Mouse (Mus musculus): ENCODE data around the gene Tap1. TPM values are rescaled to one million over a fixed set of nuclear protein-coding genes. Genes with fewer than 3 reads are reported as not detected.

The Tap1 gene
- polyA plus RNA-seq, 1 experiment from 2014 or later, result 0.63 TPM

- ATAC-seq (replicated peaks; ENCODE audit: insufficient number of reproducible peaks, low FRiP score, low TSS enrichment), result no peak
- Histone ChIP-seq H3K4me2 (peak within 1 kb of the TSS; percentile 72), H3K9ac (ENCODE audit: low read depth, low read length) (no peak within 1 kb of the TSS), H3K4me3 (ENCODE audit: low read depth, low read length) (peak within 1 kb of the TSS; percentile 28), H3K9me3 (replicated peaks; ENCODE audit: control insufficient read depth, low read length) (no peaks in the 10 kb centered on the region), H3K36me3 (ENCODE audit: control insufficient read depth, insufficient read depth, low read length) (no peaks in the 10 kb centered on the region), H3K27me3 (ENCODE audit: control insufficient read depth, insufficient read depth, low read length) (peaks cover 87% of the 10 kb centered on the region), H3K4me1 (ENCODE audit: control insufficient read depth, insufficient read depth, low read length) (peaks cover 2% of the 10 kb centered on the region; the same call in 1 of the 2 replicates), H3K27ac (ENCODE audit: low read depth, low read length) (no peak within 1 kb of the TSS)
- WGBS (ENCODE audit: insufficient replicate concordance), result 2% methylated on average over 41 of the region's 41 CpGs
Observed at GRCm38 (mm10) chr17:34196941-34197894, 9.9 kb downstream of the Tap1 start, which contains the start of gene Psmb8. Gene Psmb8, plus strand, starts transcription at chr17:34197721.

GRCm38 (mm10) chr17:34197904-34198520 lies 10.7 kb downstream of the Tap1 start:
- Histone ChIP-seq H3K4me2 (peak overlapping the region; percentile 72), H3K4me1 (ENCODE audit: control insufficient read depth, insufficient read depth, low read length) (peaks cover 2% of the 10 kb centered on the region; the same call in 1 of the 2 replicates), H3K27me3 (ENCODE audit: control insufficient read depth, insufficient read depth, low read length) (peaks cover 80% of the 10 kb centered on the region), H3K4me3 (ENCODE audit: low read depth, low read length) (peak overlapping the region; percentile 28), H3K36me3 (ENCODE audit: control insufficient read depth, insufficient read depth, low read length) (no peaks in the 10 kb centered on the region), H3K9ac (ENCODE audit: low read depth, low read length) (no peak overlapping the region), H3K27ac (ENCODE audit: low read depth, low read length) (no peak overlapping the region), H3K9me3 (replicated peaks; ENCODE audit: control insufficient read depth, low read length) (no peaks in the 10 kb centered on the region)
- ATAC-seq (replicated peaks; ENCODE audit: insufficient number of reproducible peaks, low FRiP score, low TSS enrichment), result no peak
- WGBS (ENCODE audit: insufficient replicate concordance), result 2% methylated on average over 32 of the region's 32 CpGs

- no peaks in the 10 kb centered on the region for H3K36me3 ChIP-seq (ENCODE audit: control insufficient read depth, insufficient read depth, low read length)
- H3K27me3 ChIP-seq (ENCODE audit: control insufficient read depth, insufficient read depth, low read length), result peaks cover 82% of the 10 kb centered on the region
- H3K4me3 ChIP-seq (ENCODE audit: low read depth, low read length), result peak overlapping the region; percentile 28
- WGBS (ENCODE audit: insufficient replicate concordance), result 7% methylated on average over 11 of the region's 11 CpGs
- no peak overlapping the region for H3K9ac ChIP-seq (ENCODE audit: low read depth, low read length)
- H3K4me2 ChIP-seq, result peak overlapping the region; percentile 72
- H3K4me1 ChIP-seq (ENCODE audit: control insufficient read depth, insufficient read depth, low read length), result peaks cover 2% of the 10 kb centered on the region; the same call in 1 of the 2 replicates
- no peak for ATAC-seq (replicated peaks; ENCODE audit: insufficient number of reproducible peaks, low FRiP score, low TSS enrichment)
- no peaks in the 10 kb centered on the region for H3K9me3 ChIP-seq (replicated peaks; ENCODE audit: control insufficient read depth, low read length)
- no peak overlapping the region for H3K27ac ChIP-seq (ENCODE audit: low read depth, low read length)
Observed at GRCm38 (mm10) chr17:34198521-34198912, 11.2 kb downstream of the Tap1 start.

GRCm38 (mm10) chr17:34199050-34199619 lies 11.8 kb downstream of the Tap1 start:
- no peak overlapping the region for H3K27ac ChIP-seq (ENCODE audit: low read depth, low read length)
- no peak for ATAC-seq (replicated peaks; ENCODE audit: insufficient number of reproducible peaks, low FRiP score, low TSS enrichment)
- peaks cover 2% of the 10 kb centered on the region; the same call in 1 of the 2 replicates for H3K4me1 ChIP-seq (ENCODE audit: control insufficient read depth, insufficient read depth, low read length)
- H3K4me3 ChIP-seq (ENCODE audit: low read depth, low read length), result no peak overlapping the region
- no peak overlapping the region for H3K9ac ChIP-seq (ENCODE audit: low read depth, low read length)
- no peaks in the 10 kb centered on the region for H3K36me3 ChIP-seq (ENCODE audit: control insufficient read depth, insufficient read depth, low read length)
- peaks cover 80% of the 10 kb centered on the region for H3K27me3 ChIP-seq (ENCODE audit: control insufficient read depth, insufficient read depth, low read length)
- H3K9me3 ChIP-seq (replicated peaks; ENCODE audit: control insufficient read depth, low read length), result no peaks in the 10 kb centered on the region
- H3K4me2 ChIP-seq, result no peak overlapping the region
- 64% methylated on average over 12 of the region's 12 CpGs for WGBS (ENCODE audit: insufficient replicate concordance)

- Histone ChIP-seq H3K27ac (ENCODE audit: low read depth, low read length) (no peak overlapping the region), H3K36me3 (ENCODE audit: control insufficient read depth, insufficient read depth, low read length) (no peaks in the 10 kb centered on the region), H3K4me2 (no peak overlapping the region), H3K9me3 (replicated peaks; ENCODE audit: control insufficient read depth, low read length) (no peaks in the 10 kb centered on the region), H3K4me3 (ENCODE audit: low read depth, low read length) (no peak overlapping the region), H3K27me3 (ENCODE audit: control insufficient read depth, insufficient read depth, low read length) (peaks cover 75% of the 10 kb centered on the region), H3K4me1 (ENCODE audit: control insufficient read depth, insufficient read depth, low read length) (peaks cover 6% of the 10 kb centered on the region), H3K9ac (ENCODE audit: low read depth, low read length) (no peak overlapping the region)
- 76% methylated on average over 10 of the region's 10 CpGs for WGBS (ENCODE audit: insufficient replicate concordance)
- no peak for ATAC-seq (replicated peaks; ENCODE audit: insufficient number of reproducible peaks, low FRiP score, low TSS enrichment)
Observed at GRCm38 (mm10) chr17:34200047-34200446, 12.7 kb downstream of the Tap1 start.

- no peak overlapping the region for H3K4me2 ChIP-seq
- peaks cover 74% of the 10 kb centered on the region for H3K27me3 ChIP-seq (ENCODE audit: control insufficient read depth, insufficient read depth, low read length)
- WGBS (ENCODE audit: insufficient replicate concordance), result 76% methylated on average over 16 of the region's 16 CpGs
- no peaks in the 10 kb centered on the region for H3K9me3 ChIP-seq (replicated peaks; ENCODE audit: control insufficient read depth, low read length)
- no peaks in the 10 kb centered on the region for H3K36me3 ChIP-seq (ENCODE audit: control insufficient read depth, insufficient read depth, low read length)
- ATAC-seq (replicated peaks; ENCODE audit: insufficient number of reproducible peaks, low FRiP score, low TSS enrichment), result no peak
- H3K27ac ChIP-seq (ENCODE audit: low read depth, low read length), result no peak overlapping the region
- H3K9ac ChIP-seq (ENCODE audit: low read depth, low read length), result no peak overlapping the region
- no peak overlapping the region for H3K4me3 ChIP-seq (ENCODE audit: low read depth, low read length)
- peaks cover 13% of the 10 kb centered on the region for H3K4me1 ChIP-seq (ENCODE audit: control insufficient read depth, insufficient read depth, low read length)
Observed at GRCm38 (mm10) chr17:34200772-34201505, 13.6 kb downstream of the Tap1 start.

GRCm38 (mm10) chr17:34201506-34202055 lies 14.2 kb downstream of the Tap1 start:
- H3K27me3 ChIP-seq (ENCODE audit: control insufficient read depth, insufficient read depth, low read length), result peaks cover 69% of the 10 kb centered on the region
- 69% methylated on average over 7 of the region's 7 CpGs for WGBS (ENCODE audit: insufficient replicate concordance)
- peaks cover 13% of the 10 kb centered on the region for H3K4me1 ChIP-seq (ENCODE audit: control insufficient read depth, insufficient read depth, low read length)
- ATAC-seq (replicated peaks; ENCODE audit: insufficient number of reproducible peaks, low FRiP score, low TSS enrichment), result no peak
- H3K9ac ChIP-seq (ENCODE audit: low read depth, low read length), result no peak overlapping the region
- H3K4me3 ChIP-seq (ENCODE audit: low read depth, low read length), result no peak overlapping the region
- no peaks in the 10 kb centered on the region for H3K36me3 ChIP-seq (ENCODE audit: control insufficient read depth, insufficient read depth, low read length)
- no peak overlapping the region for H3K4me2 ChIP-seq
- no peaks in the 10 kb centered on the region for H3K9me3 ChIP-seq (replicated peaks; ENCODE audit: control insufficient read depth, low read length)
- H3K27ac ChIP-seq (ENCODE audit: low read depth, low read length), result no peak overlapping the region
